ENCODE assay signal across 10 mouse cellular contexts in the genomic region with DNA sequence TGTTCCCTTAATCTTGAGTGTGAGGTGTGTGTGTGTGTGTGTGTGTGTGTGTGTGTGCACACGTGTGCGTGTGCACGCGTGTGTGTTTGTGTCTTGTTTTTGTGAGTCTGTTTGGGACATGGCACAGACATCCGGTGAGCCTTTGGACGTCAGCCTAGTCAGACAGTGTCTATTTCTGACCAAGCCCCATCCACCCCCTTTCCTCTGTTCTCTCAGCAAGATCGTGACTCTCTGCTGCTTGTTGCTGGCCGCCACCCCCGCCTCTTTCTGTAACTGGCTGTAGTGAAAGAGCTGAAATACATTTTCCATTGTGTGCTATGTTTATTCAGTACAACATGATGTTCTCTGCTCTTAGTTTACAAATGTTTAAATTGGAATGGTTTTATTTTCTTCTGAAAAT. TPM values are rescaled to one million over a fixed set of nuclear protein-coding genes. Genes with fewer than 3 reads are reported as not detected.
A peak's percentile ranks its signal among the peaks of the same experiment; 100 is the strongest.
DNase-seq lines count a peak whose midpoint lies in the region; ATAC-seq and TF ChIP-seq lines count a peak whose summit lies in the region.
"Had no signal": no experiment of that assay in that cellular context is flagged by ENCODE, and none has a peak within 500 bp of the region (broad histone marks: within the 10 kb centered on the region; RNA-seq: fewer than 3 reads in every experiment).

No protein-coding gene starts in this region.

- H3K4me3 ChIP-seq in midbrain, postnatal 0 days (ENCODE audit: low read depth, low read length): no peak overlapping the region

- ATAC-seq in midbrain, postnatal 0 days (ENCODE audit: low FRiP score): 0 out of 2 replicates have a peak, but pooled peaks have one; percentile 44

- no peaks in the 10 kb centered on the region for H3K36me3 ChIP-seq in midbrain, postnatal 0 days (ENCODE audit: insufficient read depth, low read length)

- H3K9ac ChIP-seq in midbrain, postnatal 0 days (replicated peaks; ENCODE audit: low read length, poor library complexity, severe bottlenecking): no peak overlapping the region

- no peak overlapping the region for H3K27ac ChIP-seq in midbrain, postnatal 0 days (ENCODE audit: low read depth, low read length)

- no peak for TF ChIP-seq CTCF in midbrain, postnatal 0 days (IDR thresholded peaks at IDR 0.05)

- no peak overlapping the region for H3K4me2 ChIP-seq in midbrain, postnatal 0 days (ENCODE audit: low read depth, low read length, poor library complexity, severe bottlenecking)

- DNase-seq in cerebellum, postnatal 25 days: peak; percentile 24 to 55
- no peak for DNase-seq in cerebellum, postnatal 4 days (ENCODE audit: low spot score in 2 of 2)
- DNase-seq in layer of hippocampus, adult 9-11 months: peak; percentile 76
- no peak for DNase-seq in layer of hippocampus, postnatal 10 days (ENCODE audit: low spot score in 2 of 2)
- peak; percentile 6 for DNase-seq in heart, postnatal 25 days (ENCODE audit: low spot score)
- DNase-seq in midbrain, postnatal 0 days (ENCODE audit: low spot score): peak; percentile 27
- no peak for DNase-seq in embryo, embryonic 11 days
- no peak for DNase-seq in thymus, postnatal 14 days

- H3K27me3 ChIP-seq in midbrain, postnatal 0 days (ENCODE audit: insufficient read depth, low read length): no peaks in the 10 kb centered on the region
- H3K27me3 ChIP-seq: CH12.LX had no signal

- intact Hi-C loops in heart, postnatal 25 days (cut with DNase I): loop anchor here (2.0 to 10.0 kb wide), 2 partner anchors 633 to 807 kb away; no protein-coding TSS in a partner anchor

- WGBS in midbrain, postnatal 0 days: 59% methylated on average over 9 of the region's 9 CpGs

- no peaks in the 10 kb centered on the region for H3K4me1 ChIP-seq in midbrain, postnatal 0 days (ENCODE audit: insufficient read depth, low read length)

- no peaks in the 10 kb centered on the region for H3K9me3 ChIP-seq in midbrain, postnatal 0 days (ENCODE audit: low read length)

RNA-seq across cellular contexts. Expression of a gene that starts 20.6 kb away (rescaled TPM):
- total RNA-seq in layer of hippocampus, postnatal 10 days (2021): under 1 TPM; 0.11 to 0.53 TPM
- total RNA-seq in heart, postnatal 25 days (2021): not detected
- 0.60 TPM in 1 of 2 replicates, not detected in the other for total RNA-seq in midbrain, postnatal 0 days (2014; rRNA removed)
- polyA plus RNA-seq in midbrain, postnatal 0 days (2015; fragmentation: Nextera tagmentation; extraction: Ambion mirVana): 0.18 and 0.27 TPM in 2 replicates
- total RNA-seq: CH12.LX; neutrophil, adult 5-6 weeks had no signal

RNA-seq across cellular contexts. Expression of a gene that starts 39.5 kb away (rescaled TPM):
- not detected for total RNA-seq in layer of hippocampus, postnatal 10 days (2021)
- not detected for total RNA-seq in heart, postnatal 25 days (2021)
- 0.55 and 0.76 TPM in 2 replicates for total RNA-seq in midbrain, postnatal 0 days (2014; rRNA removed)
- not detected in 2 replicates for polyA plus RNA-seq in midbrain, postnatal 0 days (2015; fragmentation: Nextera tagmentation; extraction: Ambion mirVana)
- total RNA-seq: CH12.LX; neutrophil, adult 5-6 weeks had no signal

RNA-seq across cellular contexts. Expression of a gene that starts 49.8 kb away (rescaled TPM):
- total RNA-seq in layer of hippocampus, postnatal 10 days (2021): 10 to 100 TPM; 24.4 to 24.7 TPM
- 10 to 100 TPM in 1 of 2 experiments, 1 to 10 TPM in 1; 7.6 to 13.0 TPM for total RNA-seq in heart, postnatal 25 days (2021)
- total RNA-seq in midbrain, postnatal 0 days (2014; rRNA removed): 17.6 and 24.4 TPM in 2 replicates
- 9.2 and 9.6 TPM in 2 replicates for polyA plus RNA-seq in midbrain, postnatal 0 days (2015; fragmentation: Nextera tagmentation; extraction: Ambion mirVana)
- total RNA-seq: CH12.LX; neutrophil, adult 5-6 weeks had no signal

Comparison
In these comparisons a context has a peak if more than half of its experiments do, and no peak if none do; other contexts are left out.
1. DNase-seq: peak in cerebellum, postnatal 25 days (2 of 2), layer of hippocampus, adult 9-11 months (single experiment), heart, postnatal 25 days (single experiment) and midbrain, postnatal 0 days (single experiment); none in cerebellum, postnatal 4 days (0 of 2), layer of hippocampus, postnatal 10 days (0 of 2), embryo, embryonic 11 days (single experiment) and thymus, postnatal 14 days (single experiment).